Mouse (Mus musculus) cerebellum, postnatal 4 days (tissue): ENCODE results near the gene Sac3d1.
A peak's percentile ranks its signal among the peaks of the same experiment; 100 is the strongest.

Source experiments
- DNase-seq, 2 experiments: peaks; one replicate each; pipeline ENCODE4 v3.0.0; 2022; ENCODE audit warnings: low spot score in 2 of 2, mixed read lengths in 1 of 2

Sac3d1 gene

DNA sequence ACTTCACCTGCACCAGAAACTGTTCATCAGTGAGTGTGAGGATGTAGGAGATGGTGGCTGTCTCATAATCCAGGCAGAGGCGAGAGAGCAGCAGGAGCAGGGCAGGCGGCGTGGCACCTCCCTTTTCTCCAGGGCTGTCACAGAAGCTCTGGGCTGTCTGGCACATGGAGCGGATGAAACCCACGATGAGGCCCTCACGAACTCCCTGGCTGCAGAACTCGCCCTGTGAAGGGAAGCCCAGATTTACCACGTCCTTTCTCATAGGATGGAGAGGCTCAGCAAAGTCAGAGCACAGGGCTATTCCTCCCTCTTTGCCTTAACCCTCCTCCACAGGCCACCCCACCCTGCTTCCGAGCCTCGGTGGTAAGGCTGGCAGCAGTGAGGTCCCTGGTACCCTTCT lies 48.6 kb downstream of the Sac3d1 start:
- DNase-seq = no peak

DNA sequence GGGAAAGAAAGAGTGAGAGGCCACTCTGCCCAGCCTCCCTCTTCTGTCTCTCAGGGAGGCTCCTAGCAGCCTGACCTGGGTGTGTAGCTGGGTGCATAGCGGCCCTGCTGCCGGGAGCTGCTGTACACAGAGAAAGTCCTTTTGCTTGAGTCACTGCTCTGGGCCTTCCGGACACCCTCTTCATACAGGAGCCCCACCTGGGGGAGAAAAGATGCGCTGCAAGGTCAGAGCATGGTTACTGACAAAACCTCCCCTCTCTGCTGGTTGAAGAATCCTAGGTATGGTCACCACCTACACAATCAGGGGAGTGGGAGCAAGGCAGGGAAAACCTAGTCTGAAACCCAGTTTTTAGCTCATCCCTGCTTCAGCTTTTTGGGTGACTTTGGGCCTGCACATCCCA lies 49.5 kb downstream of the Sac3d1 start:
- DNase-seq = no peak

DNA sequence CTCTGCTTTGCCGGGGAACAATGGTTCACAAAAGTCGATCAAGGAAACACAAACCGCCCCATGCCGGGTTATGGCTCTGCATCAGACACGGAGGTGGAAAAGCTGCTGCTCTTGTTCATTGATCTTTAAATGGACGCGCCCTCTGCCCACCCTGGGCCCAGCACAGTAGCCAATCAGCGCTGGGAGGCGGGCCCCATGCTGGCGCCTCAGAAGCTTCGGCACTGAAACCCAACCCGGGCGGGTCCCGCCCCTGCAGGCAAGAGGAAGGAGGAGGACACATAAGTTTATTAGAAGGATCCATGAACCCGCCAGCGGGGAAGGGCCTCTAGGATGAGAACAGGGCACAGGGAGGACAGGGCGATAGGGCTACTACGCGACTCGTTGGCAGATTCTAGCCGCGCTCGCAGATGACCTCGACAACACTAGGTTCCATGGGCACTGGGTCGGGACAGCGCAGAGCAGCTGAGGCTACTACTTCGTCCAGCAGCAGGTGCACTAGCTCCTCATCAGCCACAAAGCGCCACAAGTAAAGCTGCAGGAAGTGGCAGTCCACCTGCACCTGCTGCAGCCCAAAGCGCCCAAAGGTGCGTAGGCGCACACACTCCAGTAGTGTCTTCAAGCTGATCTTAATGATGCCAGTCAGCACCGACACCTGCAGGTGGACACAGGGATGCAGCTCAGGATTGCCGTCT lies 50.6 kb downstream of the Sac3d1 start, which contains the start of gene Tm7sf2:
Tm7sf2 (minus strand) TSS at position 650 of the 692 bp plus-strand sequence.
- DNase-seq = peak; percentile 81 to 84

DNA sequence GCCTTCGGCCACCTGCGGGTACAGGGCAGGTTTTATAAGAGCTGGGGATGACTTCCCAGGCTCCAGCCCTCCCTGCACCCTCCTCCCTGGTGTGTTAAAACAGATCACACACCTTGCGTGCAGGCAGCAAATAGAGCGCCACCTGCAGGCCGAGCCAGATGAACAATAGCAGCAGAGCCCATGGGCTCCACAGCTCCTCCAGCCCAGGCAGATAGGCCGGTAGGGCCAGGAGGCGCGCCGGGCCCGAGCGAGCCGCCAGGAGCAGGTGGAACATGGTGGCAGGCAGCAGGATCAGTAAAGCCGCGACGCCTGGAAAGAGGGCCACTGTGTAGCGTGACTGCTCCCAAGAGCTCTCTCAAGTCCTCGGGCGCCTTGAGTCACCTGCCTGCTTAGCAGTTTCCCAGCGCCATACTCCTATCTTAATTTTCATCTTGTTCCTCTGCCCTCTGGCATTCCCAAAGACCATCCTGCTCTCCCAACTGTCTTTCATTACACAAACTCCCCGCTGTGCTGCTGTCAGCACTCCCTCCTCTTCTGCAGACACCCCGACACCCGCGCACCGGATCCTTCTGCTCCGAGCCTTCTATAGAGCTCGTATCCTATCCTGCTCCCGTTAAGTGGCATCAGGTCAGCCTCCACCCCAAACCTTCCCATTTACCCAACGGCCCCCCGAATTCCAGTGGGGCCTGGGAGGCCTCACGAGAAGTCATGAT lies 51.3 kb downstream of the Sac3d1 start:
- peak; percentile 82 to 86 for DNase-seq

- no peak for DNase-seq
These were observed 51.9 kb downstream of the Sac3d1 start for GRCm38 (mm10) chr19:6066571-6066970.
